Mouse (Mus musculus): ENCODE measurements around the gene Lamb3.
"Not testable (repeated sequence)": the region's sequence is repeated elsewhere in the genome, so short reads cannot be mapped to it uniquely, and the experiment has no call there.

The Lamb3 gene

DNA sequence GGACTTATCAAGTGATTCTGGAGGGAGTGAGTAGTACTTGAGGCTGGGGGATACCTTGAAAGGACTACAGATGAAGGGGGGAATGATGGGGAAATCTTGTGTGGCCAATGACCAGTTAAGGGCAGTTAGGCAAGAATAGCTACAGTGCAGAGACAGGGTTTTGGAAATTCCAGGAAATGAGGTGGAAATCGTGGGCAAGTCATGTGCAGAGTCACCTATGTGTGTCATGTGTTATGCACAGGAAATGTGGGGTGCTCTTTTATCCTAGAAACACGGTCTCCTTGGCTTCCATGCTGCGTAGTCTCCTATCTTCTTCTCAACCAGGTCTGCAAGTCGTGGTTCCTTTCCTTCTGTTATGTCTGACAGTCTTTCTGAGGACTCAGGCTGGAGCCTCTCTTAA lies 72.0 kb downstream of the Lamb3 start:
- DNase-seq (ENCODE audit: low read depth, low spot score), result no peak

DNA sequence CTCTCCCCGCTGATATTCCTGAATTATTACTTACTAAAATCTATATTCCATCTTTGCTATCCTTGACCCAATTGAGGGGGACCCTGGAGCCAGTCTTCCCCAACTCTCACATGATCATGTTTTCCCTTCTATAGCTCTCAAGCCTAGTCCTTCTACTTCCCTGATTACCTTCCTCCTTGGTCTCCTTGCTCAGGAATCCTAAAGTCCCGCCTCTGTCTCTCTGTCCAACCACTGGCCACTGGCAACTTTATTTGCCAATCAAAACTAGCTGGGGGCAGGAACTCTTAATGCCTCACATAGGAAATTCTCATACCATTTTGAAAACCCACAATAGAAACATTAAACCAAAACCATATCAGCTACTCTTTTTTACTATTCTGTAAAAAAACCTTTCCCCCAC lies 73.8 kb downstream of the Lamb3 start:
- DNase-seq (ENCODE audit: low read depth, low spot score), result no peak

DNA sequence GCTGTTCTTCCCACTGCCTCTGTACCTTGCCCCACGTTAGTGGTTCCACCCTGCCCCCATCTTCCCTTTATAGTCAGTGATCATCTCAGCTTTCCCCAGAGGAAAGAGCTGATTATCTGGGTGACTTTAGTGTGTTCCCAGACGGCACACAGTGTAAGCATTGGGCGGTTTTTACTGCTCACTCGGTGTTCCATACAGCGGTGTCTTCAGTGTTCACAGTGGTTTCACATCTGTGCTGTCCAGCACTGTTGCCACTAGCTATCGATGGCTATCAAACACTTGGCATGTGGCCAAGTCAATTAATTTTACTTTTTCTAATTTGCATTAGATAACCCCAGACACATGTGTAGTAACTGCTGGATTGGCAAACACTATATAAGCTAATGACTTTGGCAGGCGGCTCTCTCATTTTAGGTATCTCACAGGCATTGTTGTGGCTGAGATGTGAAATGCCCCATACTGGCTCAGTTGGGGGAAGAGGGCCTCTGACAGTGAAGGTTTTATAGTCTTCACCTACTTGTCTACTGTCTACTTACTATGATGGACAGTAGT lies 76.8 kb downstream of the Lamb3 start:
- no peak for DNase-seq (ENCODE audit: low read depth, low spot score)

DNA sequence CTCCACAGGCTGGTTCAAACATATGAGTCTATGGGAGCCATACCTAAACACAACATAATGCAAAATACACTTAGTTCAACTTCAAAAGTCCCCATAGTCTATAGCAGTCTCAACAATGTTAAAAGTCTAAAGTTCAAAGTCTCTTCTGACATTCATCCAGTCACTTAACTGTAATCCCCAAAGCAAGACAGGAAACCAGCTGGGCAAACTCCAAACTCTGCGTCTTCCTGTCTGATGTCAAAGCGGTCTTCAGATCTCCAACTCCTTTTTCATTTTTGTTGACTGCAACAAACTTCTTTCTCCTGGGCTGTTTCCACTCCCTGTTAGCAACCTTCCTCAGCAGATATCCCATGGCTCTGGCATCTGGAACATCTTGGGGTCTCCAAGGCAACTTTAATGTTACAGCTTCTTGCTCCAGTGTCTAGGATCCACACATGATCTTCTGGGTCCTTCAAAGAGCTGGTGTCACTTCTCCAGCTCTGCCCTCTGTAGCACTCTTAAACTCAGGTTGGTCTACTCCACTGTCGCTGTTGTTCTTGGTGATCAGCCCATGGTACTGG lies 78.3 kb downstream of the Lamb3 start:
- not testable (repeated sequence) for DNase-seq (ENCODE audit: low read depth, low spot score)

DNA sequence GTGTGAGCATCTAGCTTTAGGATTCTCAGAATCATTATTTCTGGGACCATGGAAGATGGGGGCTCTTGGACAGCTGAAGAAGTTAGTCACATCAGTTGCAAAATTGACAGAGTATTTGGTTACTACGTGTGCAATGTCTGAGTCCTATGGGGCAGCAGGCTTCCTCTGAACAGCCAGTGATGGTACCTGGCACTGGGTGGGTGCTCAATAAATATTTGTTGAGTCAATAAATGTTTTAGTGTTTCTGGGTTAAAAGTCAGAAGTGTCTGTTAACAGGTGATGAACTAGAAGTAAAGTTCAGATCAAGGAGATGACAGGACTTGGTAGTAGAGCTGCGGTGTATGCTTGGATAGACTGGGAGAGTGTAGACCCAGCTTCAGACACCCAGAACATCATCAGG lies 80.1 kb downstream of the Lamb3 start:
- no peak for DNase-seq (ENCODE audit: low read depth, low spot score)

DNA sequence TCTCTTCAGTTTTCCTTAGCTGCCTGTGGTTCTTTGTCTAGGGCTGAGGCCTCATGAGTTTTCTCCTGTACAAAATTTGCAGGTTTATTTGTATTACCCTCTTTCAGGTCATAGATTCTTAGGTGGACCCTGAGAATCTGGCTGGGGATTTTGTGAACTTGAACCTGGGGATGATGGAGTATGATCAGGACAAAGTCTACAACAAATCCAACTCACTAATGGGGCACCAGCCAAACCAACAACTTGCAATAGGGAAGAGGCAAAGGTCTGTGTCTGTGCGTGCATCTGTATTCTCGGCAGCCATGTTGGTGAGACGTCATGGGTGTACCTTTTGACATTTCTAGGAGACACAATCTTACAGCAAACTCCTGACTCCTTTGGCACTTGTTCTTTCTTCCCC lies 81.6 kb downstream of the Lamb3 start:
- DNase-seq (ENCODE audit: low read depth, low spot score), result no peak

DNA sequence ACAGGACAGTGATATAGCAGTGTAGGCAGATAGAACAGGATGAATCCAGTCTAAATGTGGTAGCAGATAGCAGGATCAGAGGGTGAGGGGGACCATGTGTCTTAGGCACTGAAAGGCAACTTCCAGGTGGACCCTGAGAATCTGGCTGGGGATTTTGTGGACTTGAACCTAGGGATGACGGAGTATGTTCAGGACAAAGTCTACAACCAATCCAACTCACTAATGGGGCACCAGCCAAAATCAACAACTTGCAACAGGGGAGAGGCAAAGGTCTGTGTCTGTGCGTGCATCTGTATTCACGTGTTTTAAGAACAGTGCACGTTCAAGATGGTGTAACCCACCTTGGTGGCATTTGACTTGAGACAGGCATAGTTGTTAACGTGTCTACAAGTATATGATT lies 82.4 kb downstream of the Lamb3 start:
- no peak for DNase-seq (ENCODE audit: low read depth, low spot score)

DNA sequence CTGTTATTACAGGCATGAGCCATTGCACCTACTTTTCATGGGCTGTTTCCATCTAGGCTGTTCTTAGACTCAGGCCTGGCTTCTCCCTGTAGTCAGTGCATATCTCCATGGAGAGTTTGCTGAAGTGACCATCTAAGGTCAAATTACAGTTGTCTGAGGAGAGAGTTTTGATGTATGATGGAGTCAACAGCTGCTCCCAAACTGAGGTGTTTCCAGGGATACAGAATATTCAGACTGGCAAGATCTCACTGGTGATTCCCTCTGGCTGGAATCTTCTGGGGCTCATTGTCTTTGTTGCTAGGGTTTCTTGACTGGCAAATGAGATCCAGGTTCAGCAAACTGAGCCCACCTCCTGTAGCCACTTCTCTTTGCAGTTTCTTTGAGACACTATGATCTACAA lies 83.2 kb downstream of the Lamb3 start:
- no peak for DNase-seq (ENCODE audit: low read depth, low spot score)

DNA sequence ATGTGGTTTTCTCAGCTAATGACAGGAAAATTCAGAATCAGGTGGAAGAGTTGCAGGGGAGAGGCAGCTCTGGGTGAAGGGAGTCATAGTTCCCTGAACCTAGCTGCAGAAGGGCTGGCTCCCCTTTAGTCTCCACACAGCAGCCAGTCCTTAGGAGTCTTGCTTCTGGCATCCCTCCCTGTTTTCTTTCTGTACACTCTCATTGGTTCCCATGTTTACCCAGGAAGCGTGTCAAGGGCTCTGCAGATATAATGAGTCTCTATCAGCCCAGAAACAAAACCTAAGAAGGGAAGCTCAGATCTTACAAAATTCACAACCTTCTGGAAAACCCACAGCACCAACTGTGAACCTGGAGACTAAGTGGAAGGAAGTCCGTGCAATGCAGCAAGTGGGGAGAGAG lies 85.5 kb downstream of the Lamb3 start:
- DNase-seq (ENCODE audit: low read depth, low spot score), result no peak

DNA sequence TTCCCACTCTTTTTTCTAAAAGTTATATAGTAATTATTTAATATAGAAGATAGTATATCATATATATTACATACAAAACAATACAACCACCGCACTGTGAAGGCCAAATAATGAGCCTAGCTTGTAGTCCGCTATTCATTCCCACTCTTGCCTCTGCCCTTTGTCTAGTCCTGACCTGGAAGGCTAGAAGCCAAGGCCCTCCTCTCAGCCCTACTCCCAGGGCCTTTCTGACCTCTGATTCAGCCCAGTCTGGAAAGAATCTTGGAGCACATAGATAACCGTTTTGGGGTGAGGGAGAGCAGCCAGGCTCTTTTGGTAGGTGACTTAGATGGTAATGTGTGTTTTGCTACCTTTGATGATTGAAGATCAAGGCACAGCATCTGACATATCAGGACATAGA lies 86.4 kb downstream of the Lamb3 start:
- DNase-seq (ENCODE audit: low read depth, low spot score), result no peak

DNA sequence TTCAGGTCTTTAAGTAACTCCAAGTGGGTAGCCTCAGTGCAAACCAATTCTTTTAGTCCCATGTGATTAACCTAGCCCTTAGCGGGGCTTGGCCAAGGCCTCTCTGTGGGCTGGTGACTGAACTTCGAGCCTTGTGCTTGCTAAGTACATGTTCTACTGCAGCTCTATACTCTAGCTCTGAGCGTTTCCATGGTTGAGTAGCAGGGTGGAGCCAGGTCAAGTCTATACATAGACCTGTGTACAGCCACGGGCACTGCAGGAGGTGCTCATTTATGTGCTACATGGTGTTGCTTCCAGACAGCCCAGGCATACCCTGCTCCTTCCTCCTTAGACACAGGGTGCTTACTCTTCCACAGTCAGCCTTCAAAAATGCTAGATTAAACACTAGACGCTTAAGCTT lies 88.4 kb downstream of the Lamb3 start:
- DNase-seq (ENCODE audit: low read depth, low spot score), result no peak

DNA sequence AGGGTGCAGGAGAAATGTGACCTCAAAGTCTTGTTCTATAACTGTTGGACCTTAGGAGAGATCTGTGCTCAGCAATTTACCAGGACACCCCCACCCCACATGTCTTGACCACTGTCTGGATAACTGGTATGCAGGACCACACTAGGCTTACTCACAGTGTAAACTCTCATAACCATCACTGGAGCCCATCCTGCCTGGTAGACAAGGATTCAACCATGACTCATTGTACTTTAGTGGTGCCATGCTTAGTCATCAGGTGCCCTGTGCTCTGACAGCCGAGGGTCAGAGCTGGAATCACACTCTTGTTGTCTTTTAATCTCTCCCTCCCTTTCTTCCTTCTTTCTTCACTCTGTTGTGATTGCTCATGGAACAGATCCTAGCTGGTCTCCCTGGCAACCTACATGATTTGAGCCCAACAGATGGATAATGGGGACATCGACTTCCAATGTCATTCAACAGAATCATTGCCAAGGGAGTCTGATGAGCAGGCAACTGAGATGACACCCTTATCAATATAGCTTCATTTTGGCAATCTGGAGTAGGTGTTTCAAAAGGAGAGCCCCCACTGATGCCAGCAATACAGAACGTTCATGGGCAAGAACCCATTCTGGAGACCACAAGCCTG lies 90.8 kb downstream of the Lamb3 start:
- no peak for DNase-seq (ENCODE audit: low read depth, low spot score)

DNA sequence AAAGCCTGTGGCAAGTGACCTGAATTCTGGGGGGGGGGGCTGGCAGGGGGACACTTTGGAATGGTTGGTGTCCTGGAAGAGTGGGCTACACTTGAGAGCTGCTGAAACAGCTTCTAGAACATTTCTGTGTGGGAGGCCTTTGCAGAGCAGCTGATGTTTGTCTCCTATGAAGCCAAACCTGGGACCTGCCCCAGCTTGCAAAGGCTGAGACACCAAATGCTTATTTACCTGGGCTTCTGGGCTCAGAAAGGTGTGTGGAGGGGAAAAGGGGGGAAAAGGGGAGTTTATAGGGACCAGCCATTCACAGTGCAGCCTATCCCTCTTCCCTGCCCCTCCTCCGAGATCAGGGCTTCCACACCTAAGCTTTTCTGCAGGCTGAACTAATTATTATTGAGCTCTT lies 92.5 kb downstream of the Lamb3 start:
- no peak for DNase-seq (ENCODE audit: low read depth, low spot score)

DNA sequence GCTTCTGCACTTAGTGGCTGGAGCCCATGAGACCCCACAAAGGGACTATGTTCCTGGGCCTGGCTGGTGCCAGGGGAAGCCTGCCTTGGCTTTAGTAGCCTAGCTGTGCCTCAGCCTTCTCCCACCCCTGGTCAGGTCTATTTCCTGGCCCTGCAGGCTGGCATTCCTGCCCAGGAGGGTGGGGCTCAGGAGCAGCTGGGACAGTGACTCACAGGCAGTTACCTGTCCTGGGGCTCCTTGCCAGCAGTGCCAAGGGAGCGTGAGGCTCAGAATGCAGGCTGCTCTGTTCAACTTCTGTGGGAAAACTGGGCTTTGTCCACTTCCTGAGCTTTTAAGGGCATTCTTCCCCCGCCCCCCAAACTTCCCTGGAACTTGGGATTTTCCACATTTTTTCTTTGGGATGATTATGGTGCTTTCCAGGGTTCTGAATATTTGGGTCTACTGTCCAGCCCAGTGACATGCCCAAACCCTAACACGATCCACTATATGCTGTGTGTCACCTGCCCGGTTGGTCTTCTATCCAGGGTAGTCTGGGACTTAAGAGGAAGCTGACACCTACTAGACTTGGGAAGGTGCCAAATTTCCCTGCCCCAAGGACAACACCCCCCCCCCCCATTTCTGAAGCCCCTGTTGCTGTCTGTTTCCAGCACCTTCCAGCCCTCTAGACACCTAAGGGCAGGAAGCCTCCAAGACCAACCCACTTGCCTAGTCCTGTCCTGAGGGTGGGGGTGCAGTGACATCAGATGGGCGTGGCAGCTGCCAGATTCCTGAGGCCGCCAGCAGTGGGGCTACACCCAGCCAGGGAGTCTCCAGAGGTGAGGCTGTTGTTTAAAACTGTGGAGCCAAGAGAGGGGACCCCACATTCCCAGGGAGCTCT lies 94.0 kb downstream of the Lamb3 start:
- no peak for DNase-seq (ENCODE audit: low read depth, low spot score)

DNA sequence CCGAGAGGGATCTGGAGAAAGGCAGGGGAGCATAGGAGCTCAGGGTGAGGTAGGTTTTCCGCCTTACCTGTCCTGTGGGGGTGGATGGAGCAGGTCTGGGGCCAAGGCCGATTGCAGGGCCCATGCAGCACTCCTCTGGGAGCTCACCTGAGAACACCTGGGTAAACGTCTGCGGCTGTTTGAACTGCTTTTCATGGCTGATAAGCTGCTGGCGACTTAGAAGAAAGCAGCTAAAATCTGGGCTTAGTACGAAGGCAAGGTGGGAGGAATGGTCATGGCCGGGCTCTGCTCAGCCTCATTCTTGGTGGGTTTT lies 94.5 kb downstream of the Lamb3 start:
- no peak for DNase-seq (ENCODE audit: low read depth, low spot score)

DNA sequence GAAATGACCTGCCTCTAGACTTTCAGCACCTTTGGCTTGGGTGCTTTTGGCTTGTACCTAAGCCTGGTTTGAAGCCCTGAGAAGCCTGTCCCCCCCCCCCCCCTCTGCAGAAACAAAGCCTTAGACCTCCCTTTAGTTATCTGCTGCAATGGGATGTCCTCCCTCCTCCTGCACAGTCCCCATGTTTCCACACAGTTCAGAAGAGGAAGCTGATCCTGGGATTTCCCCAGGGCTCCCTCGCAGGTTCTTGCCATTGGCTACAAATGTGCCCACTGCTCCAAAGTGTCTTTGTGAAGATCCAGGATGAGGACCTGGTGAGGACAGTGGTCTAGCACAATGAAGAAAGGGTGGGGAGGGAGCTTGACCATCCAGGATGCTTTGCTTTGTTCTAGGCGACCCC lies 95.6 kb downstream of the Lamb3 start:
- DNase-seq (ENCODE audit: low read depth, low spot score), result no peak

DNA sequence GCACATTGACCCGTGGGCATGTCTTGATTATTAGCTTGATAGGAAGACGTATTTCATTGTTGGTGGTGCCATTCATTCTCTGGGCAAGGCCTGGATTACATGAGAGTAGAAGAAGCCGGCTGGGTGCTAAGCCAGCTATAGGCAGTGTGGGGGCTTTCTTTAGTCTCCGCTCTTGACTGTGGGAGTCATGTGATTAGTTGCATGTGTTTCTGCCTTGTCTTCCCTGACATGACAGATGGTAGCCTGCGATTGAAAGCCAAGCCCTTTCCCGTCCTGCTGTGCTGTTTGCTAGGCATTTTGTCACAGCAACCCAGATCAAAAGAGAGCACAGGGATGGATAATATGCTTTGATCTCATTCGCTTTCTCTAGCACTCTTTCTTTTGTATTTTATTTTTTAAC lies 97.9 kb downstream of the Lamb3 start:
- DNase-seq (ENCODE audit: low read depth, low spot score), result no peak

DNA sequence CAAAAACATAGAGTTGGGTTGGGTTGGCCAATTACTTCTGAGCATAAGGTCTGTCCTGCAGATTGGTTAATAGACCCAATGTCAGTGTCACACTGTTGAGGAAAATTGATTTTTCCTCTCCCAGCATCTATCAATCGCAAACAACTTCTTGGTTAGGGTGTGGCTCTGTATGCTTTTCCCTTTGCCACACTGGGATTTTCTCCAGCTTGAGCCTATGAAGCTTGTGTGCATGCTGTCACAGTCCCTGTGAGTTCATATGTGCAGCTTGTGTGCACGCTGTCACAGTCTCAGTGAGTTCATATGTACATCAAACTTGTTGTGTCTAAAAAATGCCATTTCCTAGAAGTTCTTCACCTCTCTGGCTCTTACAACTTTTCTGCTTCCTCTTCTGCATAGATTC lies 99.3 kb downstream of the Lamb3 start:
- DNase-seq (ENCODE audit: low read depth, low spot score), result no peak

DNA sequence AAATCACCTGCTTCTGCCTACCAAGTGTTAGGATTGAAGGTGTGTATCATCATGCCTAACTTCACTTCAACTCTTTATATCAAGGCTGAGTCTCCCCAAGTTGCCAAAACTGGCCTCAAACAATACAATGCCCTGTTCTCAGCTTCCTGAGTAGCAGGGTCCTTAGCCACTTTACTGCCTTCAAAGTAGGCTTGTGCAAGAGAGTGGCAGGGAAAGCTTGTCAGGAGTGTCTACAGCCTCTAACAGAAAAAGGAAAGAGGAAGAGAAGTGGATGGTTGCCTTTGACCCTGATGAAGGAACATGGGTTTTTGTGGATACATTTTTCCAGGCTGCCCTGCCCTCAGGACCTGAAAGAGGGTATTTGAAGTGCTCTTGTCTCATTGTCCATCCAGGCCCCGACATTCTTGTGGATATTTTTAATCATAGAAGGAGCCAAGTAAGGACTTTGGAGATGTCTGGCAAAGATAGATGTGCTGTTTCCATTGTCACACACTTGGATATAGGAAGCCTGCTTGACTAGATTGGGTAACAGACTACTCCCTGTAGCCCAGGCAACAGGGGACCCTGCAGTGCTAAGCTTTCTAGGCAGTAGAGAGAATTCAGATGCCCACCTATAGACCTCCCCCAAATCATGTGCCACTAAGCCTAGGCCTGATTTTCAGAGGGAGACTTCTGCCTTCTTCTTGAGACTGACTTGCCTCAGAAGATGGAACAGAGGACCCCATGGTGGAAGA lies 102.5 kb downstream of the Lamb3 start:
- DNase-seq (ENCODE audit: low read depth, low spot score), result no peak

DNA sequence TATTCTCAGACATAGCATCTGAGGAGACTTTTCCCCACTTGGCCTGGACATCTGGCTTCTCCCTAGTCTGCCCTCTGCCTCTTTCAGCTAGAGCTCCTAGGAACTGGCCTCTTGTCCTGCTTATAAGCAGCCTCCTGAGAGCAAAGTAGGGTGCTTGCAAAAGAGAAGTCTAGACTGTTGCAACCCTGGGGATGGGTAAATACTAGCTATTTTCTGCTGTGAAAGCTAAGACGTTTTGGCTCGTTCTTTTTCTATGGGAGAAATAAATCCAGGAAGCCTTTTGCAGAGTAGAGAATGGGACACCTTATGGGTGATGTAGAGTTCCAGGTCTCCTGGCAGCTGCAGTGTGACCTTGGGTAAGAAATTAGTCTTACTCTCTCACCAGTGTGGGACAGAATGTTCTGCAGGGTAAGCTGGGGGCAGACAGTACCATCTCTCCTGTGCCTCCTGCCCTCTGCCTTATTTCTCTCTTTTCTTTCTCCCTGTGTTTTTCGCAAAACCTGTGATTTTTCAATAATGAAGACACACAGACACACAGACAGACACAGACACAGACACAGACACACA lies 103.1 kb downstream of the Lamb3 start:
- DNase-seq (ENCODE audit: low read depth, low spot score), result no peak

DNA sequence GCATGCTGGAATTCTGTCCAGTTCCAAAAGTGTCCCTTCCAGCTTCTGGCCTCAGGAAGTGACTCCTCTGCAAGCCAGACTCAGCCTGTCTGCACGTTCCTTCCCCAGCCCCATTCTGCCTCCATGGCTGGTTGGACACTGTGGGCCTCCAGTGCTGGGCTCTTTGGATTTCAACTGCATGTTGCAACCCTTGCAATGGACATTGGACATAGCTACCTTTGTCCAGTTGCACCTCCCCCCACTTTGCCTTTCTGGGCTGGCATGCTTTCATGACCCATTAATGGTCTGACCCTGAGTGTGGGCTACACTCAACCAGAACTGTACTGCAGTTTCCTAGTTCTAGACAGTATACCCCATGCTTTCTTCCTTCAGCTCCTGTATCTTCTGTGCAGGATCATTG lies 104.1 kb downstream of the Lamb3 start:
- no peak for DNase-seq (ENCODE audit: low read depth, low spot score)
